Mouse (Mus musculus) liver, postnatal 0 days (tissue): ENCODE measurements at regions not wholly inside any gene's neighbourhood (a gene's known extent, or its start where the extent isn't known, plus 50 kb on each side); places are given as distances from the start of the nearest gene placed in this dataset.

Source experiments
- CTCF ChIP-seq: sonication (generic); IDR thresholded peaks from 2 replicates; pipeline ENCODE4 v1.5.1; 2016; ENCODE audit warnings: antibody characterized with exemption, low read depth
- EP300 ChIP-seq: IDR thresholded peaks from 2 replicates; pipeline ENCODE4 v1.6.1; 2016; ENCODE audit warnings: antibody characterized with exemption, low read depth, mild to moderate bottlenecking

DNA sequence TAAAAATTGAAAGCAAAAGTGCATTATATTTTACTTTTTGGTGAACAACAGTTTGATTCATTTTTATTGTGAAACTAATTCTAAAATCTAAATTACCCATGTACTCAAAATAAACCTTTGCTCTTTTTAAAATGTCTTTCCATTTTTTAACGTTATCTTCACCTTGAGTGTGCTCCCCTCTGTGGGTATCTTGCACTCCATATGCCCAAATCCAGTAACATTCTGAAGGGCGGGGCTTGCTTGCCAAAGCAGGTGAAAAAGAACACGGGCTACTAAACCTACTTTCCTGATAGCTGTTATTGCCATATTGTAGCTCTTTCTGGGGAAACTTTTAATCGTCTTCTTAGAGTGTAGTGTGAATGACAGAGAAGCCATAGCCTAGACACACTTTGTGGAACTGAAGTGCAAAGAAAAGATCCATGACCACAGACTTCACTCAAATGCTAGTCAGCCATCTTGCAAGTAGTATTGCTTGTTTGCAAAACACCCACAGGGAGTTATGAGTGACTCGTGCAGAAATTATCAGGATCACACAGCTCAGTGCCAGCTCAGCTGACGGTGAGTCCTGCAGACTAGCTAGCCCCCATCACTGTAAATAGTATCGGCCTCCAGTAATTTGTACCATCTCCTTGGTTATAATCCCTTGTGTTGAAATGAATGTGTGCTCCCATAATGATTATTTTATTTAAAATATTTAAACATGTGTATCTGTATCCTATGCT lies 88.7 kb upstream of the Nek7 start:
- TF ChIP-seq CTCF (no peak), EP300 (no peak)
